Mouse (Mus musculus): ENCODE data around the gene Bicd1. TPM values are rescaled to one million over a fixed set of nuclear protein-coding genes. Genes with fewer than 3 reads are reported as not detected.
"Not testable (repeated sequence)": the region's sequence is repeated elsewhere in the genome, so short reads cannot be mapped to it uniquely, and the experiment has no call there.

Bicd1 gene
- polyA plus RNA-seq (2014; fragmentation: Nextera tagmentation; extraction: Ambion mirVana), result 6.7 and 7.7 TPM in 2 replicates

DNA sequence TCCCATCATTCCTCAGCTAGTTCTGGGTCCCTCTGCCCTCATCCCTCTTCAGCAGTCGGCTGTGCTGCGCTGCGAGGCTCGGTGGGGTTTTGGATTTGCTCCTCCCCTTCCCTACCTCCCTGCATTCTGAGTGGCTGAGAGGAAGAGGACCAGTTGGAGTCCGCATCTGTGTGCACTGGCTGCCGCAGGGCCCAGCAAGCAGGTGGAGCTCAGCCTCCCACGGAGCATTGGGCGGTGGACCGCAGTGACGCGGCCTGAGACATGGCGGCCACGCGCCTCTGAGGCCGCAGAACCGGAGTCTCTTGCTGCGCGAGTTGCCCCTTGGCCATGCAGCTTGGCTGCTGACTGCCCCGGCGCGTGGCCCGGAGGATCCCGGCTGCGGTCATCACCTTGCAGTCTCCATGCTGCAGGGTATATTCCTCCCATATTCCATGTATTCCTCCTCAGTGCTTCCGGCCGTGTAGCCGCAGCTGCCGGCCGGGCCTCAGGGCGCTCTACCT is at the start of gene Bicd1:
Bicd1 (plus strand) TSS at position 54 of the 500 bp plus-strand sequence.
- Histone ChIP-seq H3K4me2 (peak within 1 kb of the TSS; percentile 76), H3K27me3 (ENCODE audit: control insufficient read depth, insufficient read depth, low read length) (no peaks in the 10 kb centered on the region), H3K36me3 (ENCODE audit: control insufficient read depth, insufficient read depth, low read length) (no peaks in the 10 kb centered on the region), H3K9me3 (replicated peaks; ENCODE audit: control insufficient read depth, low read length) (no peaks in the 10 kb centered on the region), H3K27ac (ENCODE audit: low read depth, low read length) (peak within 1 kb of the TSS; percentile 30; the same call in 1 of the 2 replicates), H3K9ac (ENCODE audit: low read depth, low read length) (peak within 1 kb of the TSS; percentile 71), H3K4me3 (ENCODE audit: low read depth, low read length) (peak within 1 kb of the TSS; percentile 71), H3K4me1 (ENCODE audit: control insufficient read depth, insufficient read depth, low read length) (peaks cover 6% of the 10 kb centered on the region; the same call in 1 of the 2 replicates)
- WGBS (ENCODE audit: insufficient replicate concordance), result under 1% methylated on average over 30 of the region's 30 CpGs
- ATAC-seq (replicated peaks; ENCODE audit: insufficient number of reproducible peaks, low FRiP score, low TSS enrichment), result peak; percentile 97

DNA sequence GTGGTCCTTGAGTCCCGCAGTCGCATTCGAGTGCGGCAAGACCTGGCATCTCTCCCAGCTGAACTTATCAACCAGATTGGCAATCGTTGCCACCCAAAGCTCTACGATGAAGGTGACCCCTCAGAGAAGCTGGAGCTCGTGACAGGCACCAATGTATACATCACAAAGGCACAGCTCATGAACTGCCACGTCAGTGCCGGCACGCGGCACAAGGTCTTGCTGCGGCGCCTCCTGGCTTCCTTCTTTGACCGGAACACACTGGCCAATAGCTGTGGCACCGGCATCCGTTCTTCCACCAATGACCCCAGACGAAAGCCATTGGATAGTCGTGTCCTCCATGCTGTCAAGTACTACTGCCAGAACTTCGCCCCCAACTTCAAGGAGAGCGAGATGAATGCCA is 46.2 kb upstream of the Bicd1 start:
- not testable (repeated sequence) for ATAC-seq (replicated peaks; ENCODE audit: insufficient number of reproducible peaks, low FRiP score, low TSS enrichment); H3K27me3 ChIP-seq (ENCODE audit: control insufficient read depth, insufficient read depth, low read length); H3K4me1 ChIP-seq (ENCODE audit: control insufficient read depth, insufficient read depth, low read length); H3K36me3 ChIP-seq (ENCODE audit: control insufficient read depth, insufficient read depth, low read length); H3K9ac ChIP-seq (ENCODE audit: low read depth, low read length); H3K4me3 ChIP-seq (ENCODE audit: low read depth, low read length); H3K4me2 ChIP-seq; H3K9me3 ChIP-seq (replicated peaks; ENCODE audit: control insufficient read depth, low read length); H3K27ac ChIP-seq (ENCODE audit: low read depth, low read length)
- 88% methylated on average over 20 of the region's 20 CpGs for WGBS (ENCODE audit: insufficient replicate concordance)

DNA sequence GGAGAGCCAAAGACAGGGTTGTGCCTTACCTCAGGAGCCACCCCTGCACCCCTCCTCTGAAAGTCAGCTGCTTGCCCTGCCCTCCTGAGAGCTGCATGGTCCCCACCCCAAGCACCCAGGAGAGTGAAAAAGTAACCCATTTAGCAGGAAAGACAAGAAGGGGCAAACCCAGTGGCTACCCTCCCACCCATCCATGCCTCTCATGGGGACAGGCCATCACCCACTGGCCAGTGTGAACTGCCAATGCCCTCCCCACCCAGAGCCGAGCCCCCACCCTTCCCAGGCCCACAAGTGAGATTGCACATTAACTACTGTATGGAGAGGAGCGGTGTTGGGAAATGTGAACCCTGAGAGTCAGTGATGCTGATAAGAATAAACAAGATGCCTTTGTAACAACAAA is 42.7 kb upstream of the Bicd1 start:
- ATAC-seq (replicated peaks; ENCODE audit: insufficient number of reproducible peaks, low FRiP score, low TSS enrichment); H3K4me3 ChIP-seq (ENCODE audit: low read depth, low read length): not testable (repeated sequence)

DNA sequence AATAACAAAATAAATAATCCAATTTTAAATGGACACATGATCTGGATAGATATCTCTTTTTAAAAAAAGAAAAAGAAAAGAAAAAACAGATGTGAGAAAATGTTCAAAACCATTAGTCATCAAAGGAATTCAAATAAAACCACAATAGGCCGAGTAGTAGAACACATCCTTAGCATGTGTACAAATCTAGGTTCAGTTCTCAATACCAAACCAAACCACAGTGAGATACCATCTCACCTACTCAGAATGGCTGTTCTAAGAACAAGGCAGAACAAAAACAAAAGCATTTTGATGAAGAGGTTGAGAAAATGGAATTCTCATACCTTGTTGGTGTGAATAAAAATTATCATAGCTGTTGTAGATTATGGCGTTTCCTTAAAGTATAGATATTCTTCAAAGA is 42.3 kb upstream of the Bicd1 start:
- Histone ChIP-seq H3K9ac (ENCODE audit: low read depth, low read length) (no peak overlapping the region), H3K9me3 (replicated peaks; ENCODE audit: control insufficient read depth, low read length) (no peaks in the 10 kb centered on the region; the same call in 1 of the 2 replicates), H3K27ac (ENCODE audit: low read depth, low read length) (no peak overlapping the region), H3K27me3 (ENCODE audit: control insufficient read depth, insufficient read depth, low read length) (no peaks in the 10 kb centered on the region), H3K36me3 (ENCODE audit: control insufficient read depth, insufficient read depth, low read length) (no peaks in the 10 kb centered on the region), H3K4me1 (ENCODE audit: control insufficient read depth, insufficient read depth, low read length) (no peaks in the 10 kb centered on the region), H3K4me2 (no peak overlapping the region), H3K4me3 (ENCODE audit: low read depth, low read length) (no peak overlapping the region)
- ATAC-seq (replicated peaks; ENCODE audit: insufficient number of reproducible peaks, low FRiP score, low TSS enrichment), result no peak
- 75% methylated on average over 2 of the region's 2 CpGs for WGBS (ENCODE audit: insufficient replicate concordance)

More for the DNA sequence above, 42.7 kb upstream of the Bicd1 start:
- not testable (repeated sequence) for H3K27me3 ChIP-seq (ENCODE audit: control insufficient read depth, insufficient read depth, low read length); H3K4me1 ChIP-seq (ENCODE audit: control insufficient read depth, insufficient read depth, low read length); H3K9ac ChIP-seq (ENCODE audit: low read depth, low read length); H3K9me3 ChIP-seq (replicated peaks; ENCODE audit: control insufficient read depth, low read length); H3K27ac ChIP-seq (ENCODE audit: low read depth, low read length); H3K36me3 ChIP-seq (ENCODE audit: control insufficient read depth, insufficient read depth, low read length); H3K4me2 ChIP-seq
- 87% methylated on average over 2 of the region's 2 CpGs for WGBS (ENCODE audit: insufficient replicate concordance)

DNA sequence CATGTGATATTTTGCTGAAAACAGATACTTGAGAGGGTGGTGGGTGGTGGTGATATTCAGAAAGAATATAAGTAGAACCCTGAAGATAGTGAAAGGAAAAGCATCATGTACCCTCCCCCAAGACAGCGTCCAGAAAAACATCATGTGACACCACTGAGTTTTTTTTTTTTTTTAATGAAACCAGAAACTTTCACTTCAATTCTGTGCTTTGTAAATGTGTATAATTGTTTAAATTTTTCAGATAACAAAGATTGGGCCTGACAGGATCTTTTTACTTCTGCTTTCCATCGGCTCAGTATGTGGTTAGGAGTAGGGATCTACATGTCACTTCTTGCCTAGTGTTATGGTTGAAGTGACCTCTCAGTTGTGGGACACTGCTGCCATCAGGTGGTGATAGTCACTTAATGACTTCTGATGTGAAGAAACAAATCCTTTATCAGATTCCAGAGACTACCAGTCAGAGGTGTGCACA is 33.7 kb upstream of the Bicd1 start:
- ATAC-seq (replicated peaks; ENCODE audit: insufficient number of reproducible peaks, low FRiP score, low TSS enrichment), result 0 out of 2 replicates have a peak, but pooled peaks have one; percentile 18
- 50% methylated on average over 2 of the region's 2 CpGs for WGBS (ENCODE audit: insufficient replicate concordance)
- H3K27me3 ChIP-seq (ENCODE audit: control insufficient read depth, insufficient read depth, low read length), result no peaks in the 10 kb centered on the region
- no peaks in the 10 kb centered on the region for H3K4me1 ChIP-seq (ENCODE audit: control insufficient read depth, insufficient read depth, low read length)
- no peak overlapping the region for H3K9ac ChIP-seq (ENCODE audit: low read depth, low read length)
- H3K4me2 ChIP-seq, result no peak overlapping the region
- no peak overlapping the region for H3K27ac ChIP-seq (ENCODE audit: low read depth, low read length)
- H3K9me3 ChIP-seq (replicated peaks; ENCODE audit: control insufficient read depth, low read length), result no peaks in the 10 kb centered on the region
- H3K36me3 ChIP-seq (ENCODE audit: control insufficient read depth, insufficient read depth, low read length), result no peaks in the 10 kb centered on the region
- H3K4me3 ChIP-seq (ENCODE audit: low read depth, low read length), result no peak overlapping the region

DNA sequence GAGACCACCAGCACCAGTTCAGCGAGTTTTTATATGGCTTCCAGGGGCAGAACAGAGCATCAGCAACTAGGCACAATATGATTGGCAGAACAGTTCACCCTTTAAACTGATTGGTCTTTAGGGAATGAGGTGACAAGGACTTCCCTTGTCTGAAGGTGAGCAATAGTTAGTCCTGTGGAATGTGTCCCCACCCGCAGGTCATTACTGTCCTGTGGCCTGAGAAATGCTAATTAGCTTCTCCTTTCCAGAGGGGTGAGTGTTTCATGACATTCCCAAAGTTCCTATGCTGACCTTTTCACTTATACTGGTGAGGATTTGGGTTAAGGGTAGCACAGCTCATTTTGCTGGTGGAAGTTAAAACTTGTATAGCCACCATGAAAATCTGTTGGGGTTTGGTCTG is 25.2 kb upstream of the Bicd1 start:
- WGBS (ENCODE audit: insufficient replicate concordance), result 73% methylated on average over 2 of the region's 2 CpGs
- ATAC-seq (replicated peaks; ENCODE audit: insufficient number of reproducible peaks, low FRiP score, low TSS enrichment), result no peak
- no peaks in the 10 kb centered on the region for H3K36me3 ChIP-seq (ENCODE audit: control insufficient read depth, insufficient read depth, low read length)
- no peaks in the 10 kb centered on the region for H3K9me3 ChIP-seq (replicated peaks; ENCODE audit: control insufficient read depth, low read length)
- no peak overlapping the region for H3K4me2 ChIP-seq
- no peak overlapping the region for H3K27ac ChIP-seq (ENCODE audit: low read depth, low read length)
- no peak overlapping the region for H3K4me3 ChIP-seq (ENCODE audit: low read depth, low read length)
- H3K9ac ChIP-seq (ENCODE audit: low read depth, low read length), result no peak overlapping the region
- H3K27me3 ChIP-seq (ENCODE audit: control insufficient read depth, insufficient read depth, low read length), result no peaks in the 10 kb centered on the region
- no peaks in the 10 kb centered on the region for H3K4me1 ChIP-seq (ENCODE audit: control insufficient read depth, insufficient read depth, low read length)

DNA sequence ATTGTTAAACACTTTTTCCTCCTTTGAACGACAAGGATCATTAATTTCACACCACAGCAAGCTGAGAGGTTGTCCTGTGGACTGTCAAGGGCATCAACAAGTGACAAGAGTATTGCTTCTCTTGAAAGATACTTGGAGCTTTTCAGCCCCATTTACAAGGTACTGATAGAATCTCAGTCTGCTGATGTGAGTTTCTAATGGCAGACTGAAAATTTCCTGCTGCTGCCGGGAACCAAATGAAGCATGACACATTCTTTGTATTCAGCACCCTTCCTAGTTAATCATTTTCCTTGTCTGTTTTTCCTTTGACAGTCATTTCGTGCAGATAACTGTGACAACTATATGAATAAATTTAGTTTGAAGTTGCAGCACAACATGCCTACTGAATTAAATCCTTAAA is 22.3 kb upstream of the Bicd1 start:
- 37% methylated on average over 3 of the region's 3 CpGs for WGBS (ENCODE audit: insufficient replicate concordance)
- Histone ChIP-seq H3K4me2 (no peak overlapping the region), H3K27ac (ENCODE audit: low read depth, low read length) (no peak overlapping the region), H3K4me1 (ENCODE audit: control insufficient read depth, insufficient read depth, low read length) (no peaks in the 10 kb centered on the region), H3K4me3 (ENCODE audit: low read depth, low read length) (no peak overlapping the region), H3K36me3 (ENCODE audit: control insufficient read depth, insufficient read depth, low read length) (no peaks in the 10 kb centered on the region), H3K9me3 (replicated peaks; ENCODE audit: control insufficient read depth, low read length) (no peaks in the 10 kb centered on the region), H3K27me3 (ENCODE audit: control insufficient read depth, insufficient read depth, low read length) (no peaks in the 10 kb centered on the region), H3K9ac (ENCODE audit: low read depth, low read length) (no peak overlapping the region)
- no peak for ATAC-seq (replicated peaks; ENCODE audit: insufficient number of reproducible peaks, low FRiP score, low TSS enrichment)

DNA sequence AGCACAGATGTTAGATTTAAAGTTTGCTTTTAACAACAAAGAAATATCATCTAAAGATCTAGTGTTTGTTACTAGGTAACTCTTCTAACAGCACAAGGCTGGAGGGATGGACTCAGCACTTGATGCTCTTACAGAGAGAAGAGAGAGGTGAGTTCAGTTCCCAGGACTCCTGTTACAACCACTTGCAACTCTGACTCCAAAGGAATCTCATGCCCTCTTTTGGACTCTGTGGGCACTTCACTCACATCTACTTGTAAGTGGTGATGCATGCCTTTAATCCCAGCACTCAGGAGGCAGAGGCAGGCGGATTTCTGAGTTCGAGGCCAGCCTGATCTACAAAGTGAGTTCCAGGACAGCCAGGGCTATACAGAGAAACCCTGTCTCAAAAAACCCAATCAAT is 19.1 kb upstream of the Bicd1 start:
- ATAC-seq (replicated peaks; ENCODE audit: insufficient number of reproducible peaks, low FRiP score, low TSS enrichment), result not testable (repeated sequence)
- WGBS (ENCODE audit: insufficient replicate concordance), result 94% methylated on average over 2 of the region's 2 CpGs

DNA sequence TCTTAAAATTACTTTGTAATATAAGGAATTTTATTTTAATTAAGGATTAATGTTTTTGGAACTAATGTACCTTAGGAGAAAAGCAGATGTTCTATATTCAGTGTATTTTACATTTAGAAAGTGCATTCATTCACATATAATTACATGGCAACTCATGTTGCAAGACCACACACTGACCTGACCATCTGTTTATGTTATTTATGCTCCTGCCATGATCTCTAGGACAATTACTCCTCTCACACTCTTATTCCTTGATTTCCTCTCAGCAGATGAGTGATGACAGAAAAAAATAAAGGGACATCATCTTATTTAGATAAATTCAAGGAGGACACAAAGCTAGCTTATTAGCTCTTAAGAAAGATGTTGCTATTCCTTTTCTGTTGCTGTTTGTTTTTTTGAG is 9.3 kb upstream of the Bicd1 start:
- Histone ChIP-seq H3K4me2 (no peak overlapping the region), H3K36me3 (ENCODE audit: control insufficient read depth, insufficient read depth, low read length) (no peaks in the 10 kb centered on the region), H3K4me3 (ENCODE audit: low read depth, low read length) (no peak overlapping the region), H3K27ac (ENCODE audit: low read depth, low read length) (no peak overlapping the region), H3K4me1 (ENCODE audit: control insufficient read depth, insufficient read depth, low read length) (no peaks in the 10 kb centered on the region), H3K9ac (ENCODE audit: low read depth, low read length) (no peak overlapping the region), H3K27me3 (ENCODE audit: control insufficient read depth, insufficient read depth, low read length) (no peaks in the 10 kb centered on the region), H3K9me3 (replicated peaks; ENCODE audit: control insufficient read depth, low read length) (no peaks in the 10 kb centered on the region)
- ATAC-seq (replicated peaks; ENCODE audit: insufficient number of reproducible peaks, low FRiP score, low TSS enrichment), result no peak

More for the DNA sequence above, 19.1 kb upstream of the Bicd1 start:
- not testable (repeated sequence) for H3K9me3 ChIP-seq (replicated peaks; ENCODE audit: control insufficient read depth, low read length); H3K36me3 ChIP-seq (ENCODE audit: control insufficient read depth, insufficient read depth, low read length); H3K27me3 ChIP-seq (ENCODE audit: control insufficient read depth, insufficient read depth, low read length); H3K27ac ChIP-seq (ENCODE audit: low read depth, low read length); H3K4me1 ChIP-seq (ENCODE audit: control insufficient read depth, insufficient read depth, low read length); H3K4me3 ChIP-seq (ENCODE audit: low read depth, low read length); H3K9ac ChIP-seq (ENCODE audit: low read depth, low read length); H3K4me2 ChIP-seq
